Comparison of ENCODE assay signal across 18 mouse cellular contexts in genomic region chr9:122450524-122450923, GRCm38 (mm10).
"Had no signal": no experiment of that assay in that cellular context is flagged by ENCODE, and none has a peak within 500 bp of the region (broad histone marks: within the 10 kb centered on the region; RNA-seq: fewer than 3 reads in every experiment).

No protein-coding gene starts in this region.

- H3K9ac ChIP-seq: liver, embryonic 14.5 days; lung, embryonic 14.5 days; midbrain, embryonic 12.5 days; neural tube, embryonic 13.5 days; neural tube, embryonic 15.5 days had no signal

- H3K27me3 ChIP-seq: midbrain, embryonic 12.5 days; neural tube, embryonic 13.5 days; neural tube, embryonic 15.5 days had no signal

- H3K4me1 ChIP-seq: midbrain, embryonic 10.5 days; midbrain, embryonic 12.5 days; neural tube, embryonic 15.5 days had no signal

- DNase-seq: lung, adult 18-20 months; lung, embryonic 14.5 days; lung, postnatal 10 days; lung, postnatal 4 days; midbrain, embryonic 14.5 days; retina, postnatal 1 day; right cerebral cortex, postnatal 4 days; spleen, adult 18-20 months; thymus, adult 2 months; thymus, postnatal 25 days; thymus, postnatal 4 days had no signal

- H3K4me2 ChIP-seq: lung, embryonic 14.5 days; midbrain, embryonic 12.5 days; neural tube, embryonic 13.5 days; neural tube, embryonic 15.5 days had no signal

- H3K36me3 ChIP-seq: midbrain, embryonic 10.5 days; midbrain, embryonic 12.5 days; neural tube, embryonic 13.5 days; neural tube, embryonic 15.5 days had no signal

- ATAC-seq: midbrain, embryonic 16.5 days had no signal

- H3K4me3 ChIP-seq: midbrain, embryonic 10.5 days; midbrain, embryonic 12.5 days; myocyte; neural tube, embryonic 13.5 days; neural tube, embryonic 15.5 days had no signal

- H3K9me3 ChIP-seq: midbrain, embryonic 10.5 days; midbrain, embryonic 12.5 days; neural tube, embryonic 13.5 days; neural tube, embryonic 15.5 days had no signal

- H3K27ac ChIP-seq: liver, embryonic 14.5 days; midbrain, embryonic 10.5 days; midbrain, embryonic 12.5 days; neural tube, embryonic 13.5 days; neural tube, embryonic 15.5 days had no signal
